Mouse (Mus musculus): ENCODE results near the gene Slc16a6. TPM values are rescaled to one million over a fixed set of nuclear protein-coding genes. Genes with fewer than 3 reads are reported as not detected.
A peak's percentile ranks its signal among the peaks of the same experiment; 100 is the strongest.

The Slc16a6 gene
- polyA plus RNA-seq, 1 experiment from 2014 or later = 10.2 TPM

GRCm38 (mm10) chr11:109470170-109470569 is 3.2 kb downstream of the Slc16a6 start:
- Histone ChIP-seq H3K4me3 (ENCODE audit: low read depth, low read length) (no peak overlapping the region), H3K36me3 (ENCODE audit: control insufficient read depth, insufficient read depth, low read length) (no peaks in the 10 kb centered on the region), H3K4me2 (peak overlapping the region; percentile 86), H3K27me3 (ENCODE audit: control insufficient read depth, insufficient read depth, low read length) (no peaks in the 10 kb centered on the region), H3K4me1 (ENCODE audit: control insufficient read depth, insufficient read depth, low read length) (peaks cover 9% of the 10 kb centered on the region), H3K27ac (ENCODE audit: low read depth, low read length) (no peak overlapping the region), H3K9me3 (replicated peaks; ENCODE audit: control insufficient read depth, low read length) (no peaks in the 10 kb centered on the region), H3K9ac (ENCODE audit: low read depth, low read length) (no peak overlapping the region)
- ATAC-seq (replicated peaks; ENCODE audit: insufficient number of reproducible peaks, low FRiP score, low TSS enrichment) = no peak
- 63% methylated on average over 9 of the region's 9 CpGs for WGBS (ENCODE audit: insufficient replicate concordance)

DNA sequence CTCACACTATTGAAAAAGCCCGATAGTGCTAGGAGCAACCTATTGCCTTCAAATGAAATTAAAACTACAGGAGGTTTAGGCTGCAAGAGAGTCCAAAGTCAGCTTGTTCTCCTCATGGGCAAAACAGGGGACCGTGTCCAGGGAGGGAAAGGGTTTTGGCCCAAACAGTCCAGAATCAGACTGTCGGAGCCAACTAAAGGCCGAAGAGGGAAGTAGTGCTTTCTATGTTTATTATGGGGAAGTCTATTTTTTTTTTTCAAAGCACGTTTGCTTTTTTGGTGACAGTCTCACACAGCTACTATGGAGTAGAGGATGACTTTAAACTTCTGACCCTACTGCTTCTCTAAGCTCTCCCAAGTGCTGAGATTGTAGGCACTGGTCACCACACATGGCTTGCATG is 5.3 kb downstream of the Slc16a6 start:
- Histone ChIP-seq H3K36me3 (ENCODE audit: control insufficient read depth, insufficient read depth, low read length) (no peaks in the 10 kb centered on the region), H3K9me3 (replicated peaks; ENCODE audit: control insufficient read depth, low read length) (no peaks in the 10 kb centered on the region), H3K9ac (ENCODE audit: low read depth, low read length) (no peak overlapping the region), H3K4me3 (ENCODE audit: low read depth, low read length) (no peak overlapping the region), H3K27me3 (ENCODE audit: control insufficient read depth, insufficient read depth, low read length) (no peaks in the 10 kb centered on the region), H3K4me1 (ENCODE audit: control insufficient read depth, insufficient read depth, low read length) (peaks cover 6% of the 10 kb centered on the region; the same call in 1 of the 2 replicates), H3K27ac (ENCODE audit: low read depth, low read length) (no peak overlapping the region), H3K4me2 (no peak overlapping the region)
- WGBS (ENCODE audit: insufficient replicate concordance) = 83% methylated on average over 5 of the region's 5 CpGs
- ATAC-seq (replicated peaks; ENCODE audit: insufficient number of reproducible peaks, low FRiP score, low TSS enrichment) = no peak

DNA sequence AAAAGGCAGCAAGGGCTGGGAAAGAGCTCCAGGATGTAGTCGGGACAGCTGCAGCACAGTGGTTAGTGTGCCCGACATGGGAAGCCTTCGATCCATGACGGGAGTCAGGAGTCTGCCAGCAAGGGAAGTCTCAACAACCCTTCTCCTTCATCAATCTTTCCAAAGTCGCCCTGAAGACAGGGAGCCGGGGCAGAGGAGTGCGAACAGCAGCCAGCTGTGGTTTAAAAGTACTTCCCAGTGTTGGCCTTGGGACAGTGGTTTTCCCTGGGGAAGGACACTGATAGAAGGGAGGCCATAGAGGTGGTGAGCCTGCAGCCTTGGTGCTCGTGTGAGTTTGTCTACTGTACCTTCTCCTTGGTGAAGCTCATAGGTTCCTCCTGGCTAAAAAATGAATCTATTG is 6.4 kb downstream of the Slc16a6 start:
- no peak for ATAC-seq (replicated peaks; ENCODE audit: insufficient number of reproducible peaks, low FRiP score, low TSS enrichment)
- Histone ChIP-seq H3K9ac (ENCODE audit: low read depth, low read length) (no peak overlapping the region), H3K36me3 (ENCODE audit: control insufficient read depth, insufficient read depth, low read length) (no peaks in the 10 kb centered on the region), H3K27me3 (ENCODE audit: control insufficient read depth, insufficient read depth, low read length) (no peaks in the 10 kb centered on the region), H3K27ac (ENCODE audit: low read depth, low read length) (no peak overlapping the region), H3K4me3 (ENCODE audit: low read depth, low read length) (no peak overlapping the region), H3K4me1 (ENCODE audit: control insufficient read depth, insufficient read depth, low read length) (peaks cover 6% of the 10 kb centered on the region; the same call in 1 of the 2 replicates), H3K9me3 (replicated peaks; ENCODE audit: control insufficient read depth, low read length) (no peaks in the 10 kb centered on the region), H3K4me2 (no peak overlapping the region)
- 59% methylated on average over 8 of the region's 8 CpGs for WGBS (ENCODE audit: insufficient replicate concordance)

GRCm38 (mm10) chr11:109465068-109465467 is 8.3 kb downstream of the Slc16a6 start:
- 81% methylated on average over 4 of the region's 4 CpGs for WGBS (ENCODE audit: insufficient replicate concordance)
- Histone ChIP-seq H3K27me3 (ENCODE audit: control insufficient read depth, insufficient read depth, low read length) (no peaks in the 10 kb centered on the region), H3K4me3 (ENCODE audit: low read depth, low read length) (no peak overlapping the region), H3K9me3 (replicated peaks; ENCODE audit: control insufficient read depth, low read length) (no peaks in the 10 kb centered on the region), H3K9ac (ENCODE audit: low read depth, low read length) (no peak overlapping the region), H3K27ac (ENCODE audit: low read depth, low read length) (no peak overlapping the region), H3K36me3 (ENCODE audit: control insufficient read depth, insufficient read depth, low read length) (no peaks in the 10 kb centered on the region), H3K4me1 (ENCODE audit: control insufficient read depth, insufficient read depth, low read length) (peaks cover 6% of the 10 kb centered on the region; the same call in 1 of the 2 replicates), H3K4me2 (no peak overlapping the region)
- ATAC-seq (replicated peaks; ENCODE audit: insufficient number of reproducible peaks, low FRiP score, low TSS enrichment) = no peak

GRCm38 (mm10) chr11:109460586-109460985 is 12.8 kb downstream of the Slc16a6 start:
- no peaks in the 10 kb centered on the region for H3K27me3 ChIP-seq (ENCODE audit: control insufficient read depth, insufficient read depth, low read length)
- H3K4me2 ChIP-seq = no peak overlapping the region
- no peaks in the 10 kb centered on the region for H3K9me3 ChIP-seq (replicated peaks; ENCODE audit: control insufficient read depth, low read length)
- H3K36me3 ChIP-seq (ENCODE audit: control insufficient read depth, insufficient read depth, low read length) = no peaks in the 10 kb centered on the region; the same call in 1 of the 2 replicates
- H3K4me3 ChIP-seq (ENCODE audit: low read depth, low read length) = no peak overlapping the region
- peak; percentile 62; the same call in 1 of the 2 replicates for ATAC-seq (replicated peaks; ENCODE audit: insufficient number of reproducible peaks, low FRiP score, low TSS enrichment)
- 24% methylated on average over 5 of the region's 5 CpGs for WGBS (ENCODE audit: insufficient replicate concordance)
- H3K4me1 ChIP-seq (ENCODE audit: control insufficient read depth, insufficient read depth, low read length) = peaks cover 6% of the 10 kb centered on the region; the same call in 1 of the 2 replicates
- H3K27ac ChIP-seq (ENCODE audit: low read depth, low read length) = peak overlapping the region; percentile 70
- no peak overlapping the region for H3K9ac ChIP-seq (ENCODE audit: low read depth, low read length)

DNA sequence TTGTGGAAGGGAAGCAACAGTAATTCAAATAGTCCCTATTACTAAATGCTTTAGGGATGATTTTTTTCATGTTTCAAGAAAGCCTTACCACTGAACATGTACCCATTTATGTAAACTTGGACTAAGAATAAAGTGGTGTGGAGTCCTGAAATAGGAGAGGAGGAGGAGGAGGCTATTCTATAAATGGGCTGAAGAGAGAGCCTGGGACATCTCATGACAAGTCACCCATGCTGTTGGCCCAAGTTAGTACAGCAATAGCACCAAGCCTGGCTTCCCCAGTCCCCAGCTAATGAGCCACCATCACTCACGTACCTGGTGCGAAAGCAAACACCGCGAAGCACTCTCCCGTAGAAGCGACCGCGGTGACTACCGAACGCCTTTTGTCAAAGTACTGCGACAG is 15.2 kb downstream of the Slc16a6 start:
- Histone ChIP-seq H3K27ac (ENCODE audit: low read depth, low read length) (no peak overlapping the region), H3K4me2 (no peak overlapping the region), H3K27me3 (ENCODE audit: control insufficient read depth, insufficient read depth, low read length) (no peaks in the 10 kb centered on the region), H3K36me3 (ENCODE audit: control insufficient read depth, insufficient read depth, low read length) (peaks cover 2% of the 10 kb centered on the region; the same call in 1 of the 2 replicates), H3K4me1 (ENCODE audit: control insufficient read depth, insufficient read depth, low read length) (peaks cover 6% of the 10 kb centered on the region; the same call in 1 of the 2 replicates), H3K9me3 (replicated peaks; ENCODE audit: control insufficient read depth, low read length) (no peaks in the 10 kb centered on the region), H3K9ac (ENCODE audit: low read depth, low read length) (no peak overlapping the region), H3K4me3 (ENCODE audit: low read depth, low read length) (no peak overlapping the region)
- no peak for ATAC-seq (replicated peaks; ENCODE audit: insufficient number of reproducible peaks, low FRiP score, low TSS enrichment)
- 90% methylated on average over 11 of the region's 11 CpGs for WGBS (ENCODE audit: insufficient replicate concordance)

GRCm38 (mm10) chr11:109456261-109456660 is 17.1 kb downstream of the Slc16a6 start:
- H3K36me3 ChIP-seq (ENCODE audit: control insufficient read depth, insufficient read depth, low read length) = peaks cover 4% of the 10 kb centered on the region

DNA sequence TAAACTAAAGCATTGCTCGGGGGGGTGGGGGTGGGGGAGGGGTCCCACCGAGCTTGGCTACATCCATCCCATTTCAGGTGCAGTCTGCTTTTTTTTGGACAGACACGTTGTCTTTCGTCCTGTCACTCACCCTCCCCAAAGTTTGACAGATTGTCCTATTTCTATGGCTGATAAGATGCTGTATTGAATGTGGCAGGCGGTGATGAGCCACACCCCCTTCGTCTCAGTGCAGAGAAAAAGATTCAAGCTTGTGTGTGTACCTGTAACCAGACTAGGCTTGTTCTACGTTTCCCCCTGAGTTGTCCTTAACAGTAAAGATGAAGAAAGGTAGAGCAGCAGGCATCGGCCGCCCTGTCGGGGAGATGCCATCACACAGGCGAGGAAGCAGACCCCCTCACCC is 22.2 kb downstream of the Slc16a6 start:
- peaks cover 4% of the 10 kb centered on the region for H3K36me3 ChIP-seq (ENCODE audit: control insufficient read depth, insufficient read depth, low read length)
- H3K4me2 ChIP-seq = no peak overlapping the region
- ATAC-seq (replicated peaks; ENCODE audit: insufficient number of reproducible peaks, low FRiP score, low TSS enrichment) = no peak
- no peak overlapping the region for H3K4me3 ChIP-seq (ENCODE audit: low read depth, low read length)
- H3K4me1 ChIP-seq (ENCODE audit: control insufficient read depth, insufficient read depth, low read length) = no peaks in the 10 kb centered on the region; the same call in 1 of the 2 replicates
- H3K9ac ChIP-seq (ENCODE audit: low read depth, low read length) = no peak overlapping the region
- H3K27me3 ChIP-seq (ENCODE audit: control insufficient read depth, insufficient read depth, low read length) = no peaks in the 10 kb centered on the region
- no peaks in the 10 kb centered on the region for H3K9me3 ChIP-seq (replicated peaks; ENCODE audit: control insufficient read depth, low read length)
- H3K27ac ChIP-seq (ENCODE audit: low read depth, low read length) = no peak overlapping the region
- WGBS (ENCODE audit: insufficient replicate concordance) = 80% methylated on average over 11 of the region's 11 CpGs

More at GRCm38 (mm10) chr11:109456261-109456660, 17.1 kb downstream of the Slc16a6 start:
- WGBS (ENCODE audit: insufficient replicate concordance) = 94% methylated on average over 5 of the region's 5 CpGs
- no peak overlapping the region for H3K4me3 ChIP-seq (ENCODE audit: low read depth, low read length)
- H3K27ac ChIP-seq (ENCODE audit: low read depth, low read length) = no peak overlapping the region
- ATAC-seq (replicated peaks; ENCODE audit: insufficient number of reproducible peaks, low FRiP score, low TSS enrichment) = no peak
- no peaks in the 10 kb centered on the region for H3K9me3 ChIP-seq (replicated peaks; ENCODE audit: control insufficient read depth, low read length)
- H3K4me2 ChIP-seq = no peak overlapping the region
- no peak overlapping the region for H3K9ac ChIP-seq (ENCODE audit: low read depth, low read length)
- peaks cover 6% of the 10 kb centered on the region; the same call in 1 of the 2 replicates for H3K4me1 ChIP-seq (ENCODE audit: control insufficient read depth, insufficient read depth, low read length)
- no peaks in the 10 kb centered on the region for H3K27me3 ChIP-seq (ENCODE audit: control insufficient read depth, insufficient read depth, low read length)

- H3K4me3 ChIP-seq (ENCODE audit: low read depth, low read length) = no peak overlapping the region
- H3K27me3 ChIP-seq (ENCODE audit: control insufficient read depth, insufficient read depth, low read length) = no peaks in the 10 kb centered on the region
- 47% methylated on average over 13 of the region's 13 CpGs for whole genome bisulfite sequencing (ENCODE audit: insufficient replicate concordance)
- peaks cover 8% of the 10 kb centered on the region for H3K4me1 ChIP-seq (ENCODE audit: control insufficient read depth, insufficient read depth, low read length)
- no peak overlapping the region for H3K9ac ChIP-seq (ENCODE audit: low read depth, low read length)
- no peaks in the 10 kb centered on the region for H3K36me3 ChIP-seq (ENCODE audit: control insufficient read depth, insufficient read depth, low read length)
- no peak overlapping the region for H3K27ac ChIP-seq (ENCODE audit: low read depth, low read length)
- H3K4me2 ChIP-seq = no peak overlapping the region
- no peak for ATAC-seq (replicated peaks; ENCODE audit: insufficient number of reproducible peaks, low FRiP score, low TSS enrichment)
- H3K9me3 ChIP-seq (replicated peaks; ENCODE audit: control insufficient read depth, low read length) = no peaks in the 10 kb centered on the region
Measured at GRCm38 (mm10) chr11:109445438-109446035, 27.9 kb downstream of the Slc16a6 start.

Measured in heart, embryonic 11.5 days (tissue).